Mouse (Mus musculus): ENCODE results near the gene Zwint. TPM values are rescaled to one million over a fixed set of nuclear protein-coding genes. Genes with fewer than 3 reads are reported as not detected.

Zwint gene
- polyA plus RNA-seq (2017; shearing (Covaris generic)): 120 TPM

GRCm38 (mm10) chr10:72654270-72655016, at the start of gene Zwint:
TSS of gene Zwint (plus strand) at chr10:72654845.

